Mouse (Mus musculus) hindbrain, embryonic 14.5 days (tissue): Measurements from ENCODE around the gene Vmn1r18. TPM values are rescaled to one million over a fixed set of nuclear protein-coding genes. Genes with fewer than 3 reads are reported as not detected.

Experiments
- polyA plus RNA-seq: library from polyadenylated mRNA; unstranded; fragments of >200 nt; fragmentation: Nextera tagmentation; extraction: Ambion mirVana; gene quantifications from 2 replicates; pipeline ENCODE4 v1.2.1, GENCODE M21; 2014

Gene Vmn1r18
- polyA plus RNA-seq, 1 experiment from 2014 or later: not detected

Other genes starting within 250 kb of the Vmn1r18 start
- not detected in 2 replicates for gene Vmn1r12, start 238.9 kb downstream of the Vmn1r18 start, polyA plus RNA-seq
- not detected in 2 replicates for gene Vmn1r13, start 192.5 kb downstream of the Vmn1r18 start, polyA plus RNA-seq
- gene Vmn1r14, start 164.1 kb downstream of the Vmn1r18 start, polyA plus RNA-seq: not detected in 2 replicates
- not detected in 2 replicates for gene Vmn1r15, start 137.8 kb downstream of the Vmn1r18 start, polyA plus RNA-seq
- not detected in 2 replicates for gene Vmn1r16, start 66.3 kb downstream of the Vmn1r18 start, polyA plus RNA-seq
- gene Vmn1r17, start 32.1 kb downstream of the Vmn1r18 start, polyA plus RNA-seq: not detected in 2 replicates
- not detected in 2 replicates for gene Vmn1r19, start 8.0 kb upstream of the Vmn1r18 start, polyA plus RNA-seq
- not detected in 2 replicates for gene Vmn1r20, start 33.1 kb upstream of the Vmn1r18 start, polyA plus RNA-seq
- 6.2 and 8.3 TPM in 2 replicates for gene Ppm1k, start 139.7 kb upstream of the Vmn1r18 start, polyA plus RNA-seq
- gene Herc6, start 185.2 kb upstream of the Vmn1r18 start, polyA plus RNA-seq: 0.64 and 0.78 TPM in 2 replicates